Mouse (Mus musculus) 416B (cell line): ENCODE results near the gene Iqsec1.

Source experiments
- DNase-seq: peaks from one replicate; pipeline ENCODE4 v3.0.0; 2011; ENCODE audit warnings: low read depth

Gene Iqsec1

GRCm38 (mm10) chr6:90988648-90989317, at the start of gene Iqsec1:
Iqsec1 (minus strand) TSS chr6:90988685.
- DNase-seq = no peak

DNA sequence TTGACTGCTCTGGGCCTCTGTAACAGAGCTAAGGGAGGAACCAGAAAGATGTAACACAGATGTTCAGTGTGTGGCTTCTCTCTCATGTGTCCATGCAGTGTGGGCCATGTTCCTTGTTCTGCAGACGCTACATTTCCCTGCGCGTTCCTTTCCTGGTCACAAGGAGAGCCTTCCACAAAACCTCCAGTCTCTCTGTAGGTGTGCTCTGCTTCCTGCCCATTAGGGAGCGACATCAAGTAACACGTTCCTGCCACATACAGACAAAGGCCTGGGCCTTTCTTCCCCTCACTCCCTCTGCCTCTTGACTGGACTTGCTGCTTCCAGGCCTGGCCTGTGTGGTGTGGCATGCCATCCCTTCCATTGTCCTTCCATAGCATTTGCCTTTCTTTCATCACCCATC, 39.8 kb upstream of the Iqsec1 start:
- DNase-seq = no peak

GRCm38 (mm10) chr6:91020810-91021209, 32.3 kb upstream of the Iqsec1 start:
- no peak for DNase-seq

- peak; percentile 18 for DNase-seq
Observed at GRCm38 (mm10) chr6:91016600-91017230, 28.2 kb upstream of the Iqsec1 start.

GRCm38 (mm10) chr6:91014198-91014958, 25.9 kb upstream of the Iqsec1 start:
- DNase-seq = peak; percentile 27

GRCm38 (mm10) chr6:91012458-91012857, 24.0 kb upstream of the Iqsec1 start:
- no peak for DNase-seq

- no peak for DNase-seq
Observed at GRCm38 (mm10) chr6:91011568-91011967, 23.1 kb upstream of the Iqsec1 start.

- no peak for DNase-seq
Observed at GRCm38 (mm10) chr6:91008284-91008830, 19.9 kb upstream of the Iqsec1 start.

DNA sequence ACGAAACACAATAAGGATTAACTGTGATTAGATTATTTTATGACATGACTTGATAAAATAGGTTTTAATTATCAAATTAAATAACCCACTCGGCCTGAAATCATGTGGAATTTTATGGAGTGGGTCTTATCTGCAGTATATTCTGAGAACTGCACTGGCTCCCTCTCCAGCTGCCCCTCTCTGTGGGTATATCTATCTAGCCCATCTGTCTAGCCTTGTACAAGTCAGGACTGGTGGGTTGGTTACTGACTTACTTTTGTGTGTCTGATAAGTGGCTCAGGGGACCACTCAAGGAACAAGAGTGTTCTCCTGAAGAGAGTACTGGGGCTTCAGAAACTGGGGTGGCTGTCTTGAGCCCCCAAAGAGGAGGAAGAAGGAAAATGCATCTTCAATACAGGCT, 18.7 kb upstream of the Iqsec1 start:
- no peak for DNase-seq

DNA sequence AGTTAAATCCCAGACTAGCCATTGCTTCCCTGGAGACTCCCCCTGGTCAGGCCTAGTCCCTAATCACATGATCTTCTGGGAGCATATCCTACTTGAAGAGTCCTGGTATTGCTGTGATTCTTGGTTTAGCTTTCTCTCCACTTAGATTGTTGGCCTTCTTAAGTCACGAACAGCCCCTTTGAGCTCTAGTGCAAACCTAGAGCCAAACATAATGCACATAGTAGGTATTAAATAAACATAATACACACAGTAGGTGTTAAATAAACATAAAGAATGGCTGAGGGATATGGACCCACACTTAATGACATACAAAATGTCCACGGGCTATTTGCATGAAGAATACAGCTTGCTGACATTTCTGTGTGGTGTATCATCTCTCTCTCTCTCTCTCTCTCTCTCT, 15.7 kb upstream of the Iqsec1 start:
- DNase-seq = no peak

DNA sequence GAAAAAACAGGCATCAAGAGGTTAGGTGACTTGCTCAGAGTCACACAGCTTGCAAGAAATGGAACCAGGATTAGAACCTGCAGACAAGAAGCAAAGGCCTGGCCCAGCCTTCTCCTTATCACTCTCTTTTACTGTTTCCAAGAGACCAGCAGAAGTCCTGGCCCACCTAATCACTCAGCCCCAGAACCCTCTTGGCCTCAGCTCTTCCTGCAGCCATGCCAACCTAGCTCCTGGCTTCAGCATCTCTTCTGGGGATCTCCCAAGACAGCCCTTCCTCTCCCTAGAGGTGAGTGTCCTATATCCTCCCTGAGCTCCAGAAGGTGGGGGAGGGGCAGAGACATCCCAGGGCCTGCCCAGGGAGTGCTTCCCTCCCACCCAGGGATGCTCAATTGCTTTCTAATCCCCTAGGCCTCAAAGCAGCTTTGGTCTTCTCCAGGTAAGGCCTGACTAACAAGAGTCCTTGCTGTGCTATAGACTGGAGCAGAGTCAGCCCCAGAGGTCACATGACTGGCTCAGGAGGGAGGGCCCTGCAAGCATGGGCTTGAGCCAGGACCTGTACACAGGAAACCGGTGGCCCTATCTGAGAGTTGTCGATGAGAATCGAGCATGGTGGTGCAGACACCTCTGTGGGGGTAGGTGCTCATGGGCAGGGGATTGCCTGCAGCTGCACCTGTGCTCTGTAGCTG, 15.0 kb upstream of the Iqsec1 start:
- peak; percentile 20 for DNase-seq

DNA sequence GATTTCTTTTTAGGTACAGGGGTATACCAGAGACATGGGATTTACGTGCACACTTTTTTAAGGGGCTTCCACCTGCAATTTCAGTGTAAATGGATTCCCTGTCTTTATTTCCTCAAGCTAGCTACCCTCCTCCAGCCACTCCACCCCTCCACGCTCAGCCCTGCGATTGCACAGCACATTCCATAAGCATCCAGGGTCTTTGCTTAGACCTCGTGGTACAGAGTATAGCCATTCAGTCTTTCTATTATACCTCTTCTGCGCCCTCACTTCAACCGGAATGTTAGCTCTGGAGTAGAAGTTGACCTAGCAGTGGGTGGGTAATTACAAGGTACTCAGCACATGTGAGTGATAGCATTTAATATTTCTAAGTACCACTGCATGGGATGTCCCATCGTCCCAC, 13.1 kb upstream of the Iqsec1 start:
- no peak for DNase-seq

- peak; percentile 32 for DNase-seq
Observed at GRCm38 (mm10) chr6:91000819-91001525, 12.5 kb upstream of the Iqsec1 start.

GRCm38 (mm10) chr6:90999176-90999575, 10.7 kb upstream of the Iqsec1 start:
- no peak for DNase-seq

GRCm38 (mm10) chr6:90997025-90997424, 8.5 kb upstream of the Iqsec1 start:
- DNase-seq = no peak

DNA sequence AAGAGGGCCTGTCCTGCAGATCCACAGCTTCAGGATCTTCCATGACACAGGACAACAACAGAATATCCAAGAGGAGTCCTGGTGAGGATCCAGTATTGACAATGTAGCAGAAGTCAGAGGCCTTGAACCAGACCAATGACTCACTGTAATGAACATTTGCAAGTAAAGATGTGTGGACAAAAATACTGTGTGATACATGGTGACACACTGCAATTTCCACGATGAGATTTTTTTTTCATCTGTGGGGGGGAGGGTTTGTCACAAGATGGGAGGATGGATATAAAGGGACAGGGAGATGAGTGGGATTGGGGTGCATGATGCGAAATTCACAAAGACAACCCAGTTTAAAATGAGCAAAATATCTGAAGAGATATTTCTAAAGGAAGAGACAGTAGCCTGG, 7.7 kb upstream of the Iqsec1 start:
- DNase-seq = no peak

DNA sequence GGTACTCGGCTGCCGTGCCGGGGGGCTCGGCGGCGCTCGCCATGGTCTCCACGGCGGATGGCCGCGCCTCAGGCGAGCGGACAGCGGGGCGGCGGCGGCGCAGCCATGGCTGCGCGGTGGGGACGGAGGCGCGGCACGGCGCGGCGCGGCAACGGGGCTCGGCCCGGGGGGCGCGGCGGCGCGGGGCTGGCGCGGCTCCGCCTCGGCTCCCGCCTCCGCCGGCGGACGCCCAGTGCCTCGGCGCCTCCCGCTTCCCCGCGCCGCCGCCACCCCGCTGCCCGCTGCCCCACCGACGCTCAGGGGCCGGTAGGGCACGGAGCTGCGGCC, 223 bp downstream of the Iqsec1 start:
- DNase-seq = no peak

- no peak for DNase-seq
Observed at GRCm38 (mm10) chr6:90987561-90988298, 755 bp downstream of the Iqsec1 start.

- DNase-seq = peak; percentile 75
Observed at GRCm38 (mm10) chr6:90984101-90984500, 4.4 kb downstream of the Iqsec1 start.

- DNase-seq = no peak
Observed at GRCm38 (mm10) chr6:90974279-90974678, 14.2 kb downstream of the Iqsec1 start.

- DNase-seq = peak; percentile 30
Observed at GRCm38 (mm10) chr6:90969341-90969871, 19.1 kb downstream of the Iqsec1 start.
